ENCODE assay signal across 7 mouse cellular contexts in genomic region chr2:22774181-22774751, GRCm38 (mm10). TPM values are rescaled to one million over a fixed set of nuclear protein-coding genes. Genes with fewer than 3 reads are reported as not detected.
DNase-seq lines count a peak whose midpoint lies in the region; ATAC-seq and TF ChIP-seq lines count a peak whose summit lies in the region.

No protein-coding gene starts in this region.

- peak overlapping the region; percentile 55 for H3K9ac ChIP-seq in embryonic facial prominence, embryonic 12.5 days
- H3K9ac ChIP-seq in heart, adult 2 months (ENCODE audit: low read depth, low read length), result peak overlapping the region; percentile 76
- peak overlapping the region; percentile 52 for H3K9ac ChIP-seq in limb, embryonic 12.5 days (replicated peaks)
- H3K9ac ChIP-seq in midbrain, embryonic 13.5 days (replicated peaks), result peak overlapping the region; percentile 69

- peak; percentile 36; the same call in 1 of the 2 replicates for TF ChIP-seq POLR2A in heart, adult 2 months (IDR thresholded peaks at IDR 0.05; ENCODE audit: insufficient read depth, low read depth, low read length)
- TF ChIP-seq POLR2A in kidney, adult 2 months (IDR thresholded peaks at IDR 0.05; ENCODE audit: low read depth, low read length), result no peak
- peak; percentile 43; the same call in 1 of the 2 replicates for TF ChIP-seq POLR2A in small intestine, adult 2 months (IDR thresholded peaks at IDR 0.05; ENCODE audit: low read depth, low read length)

- ATAC-seq in activated CD4-positive, CD25-positive, alpha-beta regulatory T cell, adult 4 months, result peak; percentile 86
- ATAC-seq in embryonic facial prominence, embryonic 12.5 days (ENCODE audit: insufficient number of reproducible peaks, insufficient read depth, low FRiP score, low TSS enrichment), result peak; percentile 82
- ATAC-seq in limb, embryonic 12.5 days (ENCODE audit: insufficient number of reproducible peaks, insufficient read depth, low FRiP score, low TSS enrichment, low read depth), result peak; percentile 66; the same call in 1 of the 2 replicates
- ATAC-seq in midbrain, embryonic 13.5 days, result peak; percentile 90

- peak overlapping the region; percentile 43 for H3K4me3 ChIP-seq in embryonic facial prominence, embryonic 12.5 days
- H3K4me3 ChIP-seq in heart, adult 2 months, result peak overlapping the region; percentile 35; the same call in 1 of the 2 replicates
- H3K4me3 ChIP-seq in kidney, adult 2 months (ENCODE audit: insufficient read depth, low read depth, low read length), result peak overlapping the region; percentile 40
- peak overlapping the region; percentile 45 for H3K4me3 ChIP-seq in limb, embryonic 12.5 days (replicated peaks)
- H3K4me3 ChIP-seq in midbrain, embryonic 13.5 days (replicated peaks), result peak overlapping the region; percentile 47
- H3K4me3 ChIP-seq in small intestine, adult 2 months (ENCODE audit: low read depth, low read length), result peak overlapping the region; percentile 67

- TF ChIP-seq CTCF in heart, adult 2 months (IDR thresholded peaks at IDR 0.05), result 0 out of 2 replicates have a peak, but pooled peaks have one; percentile 9
- no peak for TF ChIP-seq CTCF in kidney, adult 2 months (conservative IDR thresholded peaks at IDR 0.05; ENCODE audit: insufficient read depth, insufficient read length, low read depth, low read length)
- TF ChIP-seq CTCF in small intestine, adult 2 months (IDR thresholded peaks at IDR 0.05; ENCODE audit: extremely low read depth, insufficient read length, insufficient replicate concordance, low read depth, low read length), result no peak

- no peak overlapping the region for H3K27ac ChIP-seq in embryonic facial prominence, embryonic 12.5 days
- peak overlapping the region; percentile 65 for H3K27ac ChIP-seq in heart, adult 2 months
- H3K27ac ChIP-seq in kidney, adult 2 months (ENCODE audit: insufficient read depth, low read depth, low read length), result no peak overlapping the region
- H3K27ac ChIP-seq in limb, embryonic 12.5 days, result no peak overlapping the region
- no peak overlapping the region for H3K27ac ChIP-seq in midbrain, embryonic 13.5 days
- peak overlapping the region; percentile 87 for H3K27ac ChIP-seq in small intestine, adult 2 months (ENCODE audit: insufficient read depth, low read depth, low read length)

- H3K36me3 ChIP-seq in embryonic facial prominence, embryonic 12.5 days, result no peaks in the 10 kb centered on the region
- no peaks in the 10 kb centered on the region for H3K36me3 ChIP-seq in heart, adult 2 months (ENCODE audit: control insufficient read depth, insufficient read depth, low read length)
- no peaks in the 10 kb centered on the region for H3K36me3 ChIP-seq in kidney, adult 2 months (ENCODE audit: control insufficient read depth, insufficient read depth, low read length)
- H3K36me3 ChIP-seq in limb, embryonic 12.5 days, result no peaks in the 10 kb centered on the region
- no peaks in the 10 kb centered on the region for H3K36me3 ChIP-seq in midbrain, embryonic 13.5 days
- no peaks in the 10 kb centered on the region for H3K36me3 ChIP-seq in small intestine, adult 2 months (ENCODE audit: control insufficient read depth, insufficient read depth, low read length)

- peaks cover 10% of the 10 kb centered on the region; the same call in 1 of the 2 replicates for H3K4me1 ChIP-seq in embryonic facial prominence, embryonic 12.5 days
- H3K4me1 ChIP-seq in heart, adult 2 months (ENCODE audit: control insufficient read depth, insufficient read depth, low read length), result peaks cover 4% of the 10 kb centered on the region
- no peaks in the 10 kb centered on the region for H3K4me1 ChIP-seq in kidney, adult 2 months (ENCODE audit: control insufficient read depth, insufficient read depth, low read length)
- peaks cover 13% of the 10 kb centered on the region; the same call in 1 of the 2 replicates for H3K4me1 ChIP-seq in limb, embryonic 12.5 days (replicated peaks)
- H3K4me1 ChIP-seq in midbrain, embryonic 13.5 days (replicated peaks), result peaks cover 8% of the 10 kb centered on the region; the same call in 1 of the 2 replicates
- H3K4me1 ChIP-seq in small intestine, adult 2 months (ENCODE audit: control insufficient read depth, insufficient read depth, insufficient read length, low read length), result peaks cover 4% of the 10 kb centered on the region; the same call in 1 of the 2 replicates

- no peak for TF ChIP-seq EP300 in heart, adult 2 months (IDR thresholded peaks at IDR 0.05; ENCODE audit: insufficient read depth, low read depth, low read length)

- no peaks in the 10 kb centered on the region for H3K79me2 ChIP-seq in heart, adult 2 months (replicated peaks; ENCODE audit: control insufficient read depth, insufficient read depth, low read length)

- no peaks in the 10 kb centered on the region for H3K9me3 ChIP-seq in embryonic facial prominence, embryonic 12.5 days
- no peaks in the 10 kb centered on the region for H3K9me3 ChIP-seq in limb, embryonic 12.5 days
- no peaks in the 10 kb centered on the region for H3K9me3 ChIP-seq in midbrain, embryonic 13.5 days

- peaks cover 5% of the 10 kb centered on the region; the same call in 1 of the 2 replicates for H3K27me3 ChIP-seq in embryonic facial prominence, embryonic 12.5 days
- H3K27me3 ChIP-seq in heart, adult 2 months (ENCODE audit: control insufficient read depth, insufficient read depth, low read length), result no peaks in the 10 kb centered on the region
- H3K27me3 ChIP-seq in kidney, adult 2 months (replicated peaks; ENCODE audit: control insufficient read depth, insufficient read depth, low read length), result 0 out of 2 replicates have a peak, but pooled peaks cover 1% of the 10 kb centered on the region
- peaks cover 20% of the 10 kb centered on the region for H3K27me3 ChIP-seq in limb, embryonic 12.5 days
- H3K27me3 ChIP-seq in midbrain, embryonic 13.5 days, result peaks cover 15% of the 10 kb centered on the region; the same call in 1 of the 2 replicates
- no peaks in the 10 kb centered on the region for H3K27me3 ChIP-seq in small intestine, adult 2 months (ENCODE audit: control insufficient read depth, insufficient read depth, low read length)

- peak overlapping the region; percentile 88 for H3K4me2 ChIP-seq in embryonic facial prominence, embryonic 12.5 days (replicated peaks)
- peak overlapping the region; percentile 87 for H3K4me2 ChIP-seq in limb, embryonic 12.5 days
- H3K4me2 ChIP-seq in midbrain, embryonic 13.5 days (replicated peaks), result peak overlapping the region; percentile 85

- WGBS in embryonic facial prominence, embryonic 12.5 days, result under 1% methylated on average over 28 of the region's 28 CpGs
- WGBS in heart, adult 2 months, result 2% methylated on average over 28 of the region's 28 CpGs
- whole genome bisulfite sequencing in kidney, adult 2 months, result under 1% methylated on average over 28 of the region's 28 CpGs
- WGBS in limb, embryonic 12.5 days, result under 1% methylated on average over 28 of the region's 28 CpGs
- WGBS in midbrain, embryonic 13.5 days, result 1% methylated on average over 27 of the region's 28 CpGs
- WGBS in small intestine, adult 2 months, result 3% methylated on average over 28 of the region's 28 CpGs

- peak; percentile 80 to 89 for DNase-seq in heart, adult 2 months
- DNase-seq in kidney, adult 2 months, result peak; percentile 44

- intact Hi-C loops in heart, adult 2 months (cut with DNase I), result loop anchor here (5.0 kb wide), 1 partner anchor 38 kb away; no protein-coding TSS in a partner anchor

RNA-seq across cellular contexts. Expression of gene Apbb1ip, which starts 0.4 kb away (rescaled TPM):
- 10 to 100 TPM; 77.8 to 94.9 TPM for polyA plus RNA-seq in activated CD4-positive, CD25-positive, alpha-beta regulatory T cell, adult 4 months (2017; shearing (Covaris generic))
- polyA plus RNA-seq in embryonic facial prominence, embryonic 12.5 days (2016; fragmentation: Nextera tagmentation; extraction: Ambion mirVana), result 1.4 and 1.9 TPM in 2 replicates
- 1 to 10 TPM; 3.0 to 4.0 TPM for total RNA-seq in heart, adult 2 months (2021)
- 1.6 and 2.4 TPM in 2 replicates for polyA plus RNA-seq in heart, adult 2 months (2012; rRNA removed)
- polyA plus RNA-seq in kidney, adult 2 months (2012; rRNA removed), result 0.69 and 2.0 TPM in 2 replicates
- polyA plus RNA-seq in limb, embryonic 12.5 days (2016; fragmentation: Nextera tagmentation; extraction: Ambion mirVana), result 0.63 and 0.69 TPM in 2 replicates
- 1.0 TPM in 2 replicates for polyA plus RNA-seq in midbrain, embryonic 13.5 days (2015; fragmentation: Nextera tagmentation; extraction: Ambion mirVana)
- polyA plus RNA-seq in small intestine, adult 2 months (2012; rRNA removed), result 0.84 and 1.4 TPM in 2 replicates

Comparison
In these comparisons a context has a peak if more than half of its experiments do, and no peak if none do; other contexts are left out.
1. H3K27ac ChIP-seq: peak in heart, adult 2 months (single experiment) and small intestine, adult 2 months (single experiment); none in embryonic facial prominence, embryonic 12.5 days (single experiment), kidney, adult 2 months (single experiment), limb, embryonic 12.5 days (single experiment) and midbrain, embryonic 13.5 days (single experiment).
2. RNA of gene Apbb1ip, which starts 0.4 kb away (polyA plus RNA-seq): 77.8 to 94.9 TPM in activated CD4-positive, CD25-positive, alpha-beta regulatory T cell, adult 4 months; 1.6 to 2.4 TPM in heart, adult 2 months, 0.69 to 2.0 TPM in kidney, adult 2 months, 1.4 to 1.9 TPM in embryonic facial prominence, embryonic 12.5 days, 0.84 to 1.4 TPM in small intestine, adult 2 months, 1.0 TPM in midbrain, embryonic 13.5 days and 0.63 to 0.69 TPM in limb, embryonic 12.5 days; every median in the first group is over 10 times any median in the second.
3. Peak in every context shown above with its lines, with median percentiles within 50 percentile points of each other: ATAC-seq, H3K4me2 ChIP-seq, H3K4me3 ChIP-seq and H3K9ac ChIP-seq.